In the genomic region with DNA sequence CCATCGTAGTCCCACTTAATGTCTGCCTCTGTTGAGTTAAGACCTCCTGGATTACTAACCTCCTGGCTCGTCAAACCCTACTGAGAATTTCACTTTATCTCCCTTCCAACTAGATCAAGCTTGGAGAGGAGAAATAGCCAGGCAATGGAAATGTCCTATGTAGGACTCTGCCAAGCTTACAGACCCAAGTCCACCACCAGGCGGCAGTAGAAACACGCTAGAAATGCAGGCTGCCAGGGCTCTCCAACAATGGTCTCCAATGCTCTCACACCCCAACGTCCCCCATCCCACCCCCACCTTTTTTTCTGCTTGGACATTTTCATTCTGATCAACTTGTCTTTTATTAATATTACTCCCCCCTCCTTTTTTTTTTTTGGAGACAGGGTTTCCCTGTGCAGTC, we compare ENCODE assay signal across 9 mouse cellular contexts. TPM values are rescaled to one million over a fixed set of nuclear protein-coding genes. Genes with fewer than 3 reads are reported as not detected.
A peak's percentile ranks its signal among the peaks of the same experiment; 100 is the strongest.
DNase-seq lines count a peak whose midpoint lies in the region; ATAC-seq lines count a peak whose summit lies in the region.
"Had no signal": no experiment of that assay in that cellular context is flagged by ENCODE, and none has a peak within 500 bp of the region (broad histone marks: within the 10 kb centered on the region; RNA-seq: fewer than 3 reads in every experiment).

No protein-coding gene starts in this region.

- H3K4me1 ChIP-seq in midbrain, embryonic 11.5 days (ENCODE audit: control insufficient read depth, insufficient read depth, low read length): peaks cover 4% of the 10 kb centered on the region
- H3K4me1 ChIP-seq in midbrain, embryonic 16.5 days (ENCODE audit: control insufficient read depth, insufficient read depth, low read length): no peaks in the 10 kb centered on the region
- H3K4me1 ChIP-seq in midbrain, embryonic 14.5 days (ENCODE audit: control insufficient read depth, insufficient read depth, low read length): 0 out of 2 replicates have a peak, but pooled peaks cover 4% of the 10 kb centered on the region
- H3K4me1 ChIP-seq: stomach, embryonic 15.5 days had no signal

- no peaks in the 10 kb centered on the region for H3K9me3 ChIP-seq in midbrain, embryonic 11.5 days (ENCODE audit: control insufficient read depth, low read length)
- H3K9me3 ChIP-seq in midbrain, embryonic 16.5 days (replicated peaks; ENCODE audit: control insufficient read depth, low read length, poor library complexity, severe bottlenecking): no peaks in the 10 kb centered on the region
- no peaks in the 10 kb centered on the region for H3K9me3 ChIP-seq in midbrain, embryonic 14.5 days (ENCODE audit: control insufficient read depth, low read length)
- H3K9me3 ChIP-seq: stomach, embryonic 15.5 days had no signal

- 28% methylated on average over 5 of the region's 5 CpGs for WGBS in midbrain, embryonic 11.5 days
- WGBS in midbrain, embryonic 16.5 days: 16% methylated on average over 5 of the region's 5 CpGs
- WGBS in midbrain, embryonic 14.5 days: 26% methylated on average over 5 of the region's 5 CpGs

- no peaks in the 10 kb centered on the region for H3K27me3 ChIP-seq in midbrain, embryonic 11.5 days (ENCODE audit: control insufficient read depth, insufficient read depth, low read length)
- H3K27me3 ChIP-seq in midbrain, embryonic 16.5 days (ENCODE audit: control insufficient read depth, insufficient read depth, low read depth, low read length): no peaks in the 10 kb centered on the region
- no peaks in the 10 kb centered on the region; the same call in 1 of the 2 replicates for H3K27me3 ChIP-seq in midbrain, embryonic 14.5 days (ENCODE audit: control insufficient read depth, insufficient read depth, low read length)
- H3K27me3 ChIP-seq: stomach, embryonic 15.5 days had no signal

- H3K27ac ChIP-seq in midbrain, embryonic 11.5 days (ENCODE audit: low read depth, low read length): no peak overlapping the region
- no peak overlapping the region for H3K27ac ChIP-seq in midbrain, embryonic 16.5 days (ENCODE audit: low read length)
- no peak overlapping the region for H3K27ac ChIP-seq in midbrain, embryonic 14.5 days (replicated peaks; ENCODE audit: low read depth, low read length)
- H3K27ac ChIP-seq: stomach, embryonic 15.5 days had no signal

- intact Hi-C loops in left cerebral cortex, postnatal 25 days (cut with DNase I): loop anchor here (2.0 kb wide), 1 partner anchor 50 kb away; the partner anchor contains the start of gene Ccdc126

- H3K4me3 ChIP-seq in midbrain, embryonic 11.5 days (ENCODE audit: low read depth, low read length): no peak overlapping the region
- no peak overlapping the region for H3K4me3 ChIP-seq in midbrain, embryonic 16.5 days (ENCODE audit: low read depth, low read length)
- H3K4me3 ChIP-seq in midbrain, embryonic 14.5 days (replicated peaks; ENCODE audit: low read depth, low read length): no peak overlapping the region
- H3K4me3 ChIP-seq: stomach, embryonic 15.5 days had no signal

- H3K36me3 ChIP-seq in midbrain, embryonic 11.5 days (ENCODE audit: control insufficient read depth, insufficient read depth, low read length): no peaks in the 10 kb centered on the region
- no peaks in the 10 kb centered on the region for H3K36me3 ChIP-seq in midbrain, embryonic 16.5 days (ENCODE audit: control insufficient read depth, insufficient read depth, low read length)
- H3K36me3 ChIP-seq in midbrain, embryonic 14.5 days (ENCODE audit: control insufficient read depth, insufficient read depth, low read length): no peaks in the 10 kb centered on the region
- H3K36me3 ChIP-seq: stomach, embryonic 15.5 days had no signal

- 0 out of 2 replicates have a peak, but pooled peaks have one; percentile 58 for ATAC-seq in midbrain, embryonic 11.5 days (ENCODE audit: low FRiP score)
- no peak for ATAC-seq in midbrain, embryonic 16.5 days
- ATAC-seq in inflammation-experienced regulatory T-cells, adult 6 months: peak; percentile 83
- ATAC-seq in midbrain, embryonic 14.5 days (ENCODE audit: low FRiP score, low TSS enrichment): peak; percentile 58; the same call in 1 of the 2 replicates

- H3K9ac ChIP-seq in midbrain, embryonic 11.5 days (ENCODE audit: low read length): no peak overlapping the region
- H3K9ac ChIP-seq in midbrain, embryonic 16.5 days (ENCODE audit: low read depth, low read length): no peak overlapping the region
- H3K9ac ChIP-seq in midbrain, embryonic 14.5 days (replicated peaks; ENCODE audit: low read length): no peak overlapping the region
- H3K9ac ChIP-seq: stomach, embryonic 15.5 days had no signal

- peak; percentile 96 for DNase-seq in midbrain, embryonic 11.5 days (ENCODE audit: low spot score, missing footprints)
- DNase-seq in cerebellum, postnatal 14 days: peak; percentile 89 to 94
- peak; percentile 55 to 68 for DNase-seq in frontal cortex, postnatal 25 days (ENCODE audit: low spot score in 2 of 2)
- DNase-seq in left cerebral cortex, postnatal 25 days (ENCODE audit: low spot score in 2 of 2): peak; percentile 66 to 78
- DNase-seq in midbrain, embryonic 14.5 days: peak; percentile 84
- DNase-seq in spleen, postnatal 36 days (ENCODE audit: low spot score in 2 of 2): peak; percentile 53 to 66

- H3K4me2 ChIP-seq in midbrain, embryonic 11.5 days: no peak overlapping the region
- H3K4me2 ChIP-seq in midbrain, embryonic 16.5 days (ENCODE audit: low read length): no peak overlapping the region
- no peak overlapping the region for H3K4me2 ChIP-seq in midbrain, embryonic 14.5 days (ENCODE audit: low read length)
- H3K4me2 ChIP-seq: stomach, embryonic 15.5 days had no signal

RNA-seq across cellular contexts. Expression of gene Tra2a, which starts 5.4 kb away (rescaled TPM):
- 57.6 and 61.2 TPM in 2 replicates for polyA plus RNA-seq in midbrain, embryonic 11.5 days (2014; fragmentation: Nextera tagmentation; extraction: Ambion mirVana)
- 105 and 141 TPM in 2 replicates for polyA plus RNA-seq in midbrain, embryonic 16.5 days (2015; fragmentation: Nextera tagmentation; extraction: Ambion mirVana)
- polyA plus RNA-seq in inflammation-experienced regulatory T-cells, adult 6 months (2017; shearing (Covaris generic)): 10 to 100 TPM; 30.2 to 49.2 (median 34.7) TPM
- total RNA-seq in left cerebral cortex, postnatal 25 days (2021): 10 to 100 TPM; 74.1 to 80.5 TPM
- 58.0 and 105 TPM in 2 replicates for polyA plus RNA-seq in midbrain, embryonic 14.5 days (2014; fragmentation: Nextera tagmentation; extraction: Ambion mirVana)

RNA-seq across cellular contexts. Expression of gene Ccdc126, which starts 49.9 kb away (rescaled TPM):
- 6.4 and 7.6 TPM in 2 replicates for polyA plus RNA-seq in midbrain, embryonic 11.5 days (2014; fragmentation: Nextera tagmentation; extraction: Ambion mirVana)
- polyA plus RNA-seq in midbrain, embryonic 16.5 days (2015; fragmentation: Nextera tagmentation; extraction: Ambion mirVana): 10.5 and 11.5 TPM in 2 replicates
- 10 to 100 TPM in 2 of 3 experiments, 1 to 10 TPM in 1; 5.9 to 17.6 (median 15.4) TPM for polyA plus RNA-seq in inflammation-experienced regulatory T-cells, adult 6 months (2017; shearing (Covaris generic))
- total RNA-seq in left cerebral cortex, postnatal 25 days (2021): 10 to 100 TPM in 1 of 2 experiments, 1 to 10 TPM in 1; 9.8 to 10.1 TPM
- polyA plus RNA-seq in midbrain, embryonic 14.5 days (2014; fragmentation: Nextera tagmentation; extraction: Ambion mirVana): 10.1 and 11.0 TPM in 2 replicates

RNA-seq across cellular contexts. Expression of gene Igf2bp3, which starts 54.4 kb away (rescaled TPM):
- polyA plus RNA-seq in midbrain, embryonic 11.5 days (2014; fragmentation: Nextera tagmentation; extraction: Ambion mirVana): 145 and 155 TPM in 2 replicates
- 17.1 and 24.0 TPM in 2 replicates for polyA plus RNA-seq in midbrain, embryonic 16.5 days (2015; fragmentation: Nextera tagmentation; extraction: Ambion mirVana)
- polyA plus RNA-seq in inflammation-experienced regulatory T-cells, adult 6 months (2017; shearing (Covaris generic)): 1 to 10 TPM; 4.6 to 5.2 (median 5.1) TPM
- under 1 TPM in 1 of 2 experiments, not detected in 1; 0.16 TPM for total RNA-seq in left cerebral cortex, postnatal 25 days (2021)
- polyA plus RNA-seq in midbrain, embryonic 14.5 days (2014; fragmentation: Nextera tagmentation; extraction: Ambion mirVana): 24.7 and 39.2 TPM in 2 replicates
